Mouse (Mus musculus) heart, embryonic 10.5 days (tissue): Measurements from ENCODE around the gene Lsm7. TPM values are rescaled to one million over a fixed set of nuclear protein-coding genes. Genes with fewer than 3 reads are reported as not detected.
A peak's percentile ranks its signal among the peaks of the same experiment; 100 is the strongest.
"Not testable (repeated sequence)": the region's sequence is repeated elsewhere in the genome, so short reads cannot be mapped to it uniquely, and the experiment has no call there.

Experiments
- DNase-seq: peaks from one replicate; pipeline ENCODE4 v3.0.0-alpha.2; 2017; ENCODE audit warnings: low spot score
- H3K27ac ChIP-seq: fragments of 300-500 bp; sonication (generic); 2 replicates; pipeline ENCODE4 v1.5.1; 2016; ENCODE audit warnings: mild to moderate bottlenecking
- H3K27me3 ChIP-seq: fragments of 300-500 bp; sonication (generic); 2 replicates; pipeline ENCODE4 v1.6.1; 2016; ENCODE audit warnings: mild to moderate bottlenecking; ENCODE audit not compliant: poor library complexity, insufficient read depth, severe bottlenecking
- H3K36me3 ChIP-seq: fragments of 300-500 bp; sonication (generic); 2 replicates; pipeline ENCODE4 v1.6.1; 2016; ENCODE audit warnings: mild to moderate bottlenecking, moderate library complexity
- H3K4me1 ChIP-seq: fragments of 300-500 bp; sonication (generic); 2 replicates; pipeline ENCODE4 v1.6.1; 2016; ENCODE audit warnings: mild to moderate bottlenecking
- H3K4me3 ChIP-seq: fragments of 300-500 bp; sonication (generic); 2 replicates; pipeline ENCODE4 v1.5.1; 2016; ENCODE audit warnings: mild to moderate bottlenecking, moderate library complexity
- H3K9me3 ChIP-seq: fragments of 300-500 bp; sonication (generic); 2 replicates; pipeline ENCODE4 v1.6.1; 2016; ENCODE audit warnings: mild to moderate bottlenecking, moderate library complexity
- WGBS: fragments of 180-500 bp; shearing (Covaris S2); methylation state at CpG from one replicate; pipeline ENCODE4 v1.1.7; 2016; 5-methylcytosine and 5-hydroxymethylcytosine counted together
- polyA plus RNA-seq: library from polyadenylated mRNA; unstranded; fragments of >200 nt; fragmentation: Nextera tagmentation; extraction: Ambion mirVana; gene quantifications from 2 replicates; pipeline ENCODE4 v1.2.1, GENCODE M21; 2016

The Lsm7 gene
- polyA plus RNA-seq, 1 experiment from 2014 or later = 266 TPM

DNA sequence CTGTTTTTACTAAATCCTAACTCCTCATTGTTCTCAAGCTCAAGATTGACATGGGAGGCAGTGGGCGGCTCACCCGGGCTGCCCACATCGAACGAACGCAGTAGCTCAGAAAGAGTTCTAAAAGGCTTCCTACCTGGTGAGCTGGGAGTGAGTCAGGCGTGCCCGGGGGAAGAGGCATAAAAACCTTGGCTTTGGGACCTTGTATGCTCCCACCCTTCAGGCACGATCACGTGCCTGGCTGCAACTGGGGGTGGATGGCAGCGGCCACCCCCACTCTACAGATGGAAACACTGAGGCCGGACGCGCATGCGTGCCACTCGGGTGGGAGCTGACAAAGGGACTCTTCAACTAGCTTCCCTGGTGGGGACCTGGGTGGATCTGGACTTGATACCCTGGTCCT lies 12.7 kb downstream of the Lsm7 start:
- Histone ChIP-seq H3K4me3 (no peak overlapping the region), H3K9me3 (no peaks in the 10 kb centered on the region), H3K4me1 (peaks cover 32% of the 10 kb centered on the region), H3K27me3 (peaks cover 66% of the 10 kb centered on the region), H3K27ac (no peak overlapping the region), H3K36me3 (no peaks in the 10 kb centered on the region)
- WGBS = 76% methylated on average over 15 of the region's 15 CpGs
- no peak for DNase-seq

DNA sequence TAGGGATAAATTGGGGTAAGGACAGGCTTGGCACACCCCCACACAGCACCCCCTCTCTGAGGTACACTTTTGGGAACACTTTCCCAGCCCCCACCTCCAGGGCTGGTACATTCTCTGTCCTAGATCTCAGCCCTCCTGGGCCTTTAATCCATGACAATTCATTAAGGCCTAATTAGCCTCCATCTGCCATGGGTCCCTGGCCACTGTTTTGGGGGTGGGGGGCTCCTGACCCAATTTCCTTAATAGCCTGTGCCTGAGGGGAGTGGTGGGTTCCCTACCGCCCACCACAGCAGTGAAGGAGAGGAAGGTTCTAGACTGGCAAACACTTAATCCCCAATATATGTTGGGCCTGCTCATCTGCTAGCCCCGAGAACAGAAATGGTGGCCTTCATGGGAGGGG lies 13.3 kb downstream of the Lsm7 start:
- WGBS = 63% methylated on average over 2 of the region's 2 CpGs
- no peak overlapping the region for H3K4me3 ChIP-seq
- peaks cover 38% of the 10 kb centered on the region for H3K4me1 ChIP-seq
- no peak overlapping the region for H3K27ac ChIP-seq
- H3K9me3 ChIP-seq = no peaks in the 10 kb centered on the region
- H3K36me3 ChIP-seq = no peaks in the 10 kb centered on the region
- peaks cover 72% of the 10 kb centered on the region for H3K27me3 ChIP-seq
- no peak for DNase-seq

DNA sequence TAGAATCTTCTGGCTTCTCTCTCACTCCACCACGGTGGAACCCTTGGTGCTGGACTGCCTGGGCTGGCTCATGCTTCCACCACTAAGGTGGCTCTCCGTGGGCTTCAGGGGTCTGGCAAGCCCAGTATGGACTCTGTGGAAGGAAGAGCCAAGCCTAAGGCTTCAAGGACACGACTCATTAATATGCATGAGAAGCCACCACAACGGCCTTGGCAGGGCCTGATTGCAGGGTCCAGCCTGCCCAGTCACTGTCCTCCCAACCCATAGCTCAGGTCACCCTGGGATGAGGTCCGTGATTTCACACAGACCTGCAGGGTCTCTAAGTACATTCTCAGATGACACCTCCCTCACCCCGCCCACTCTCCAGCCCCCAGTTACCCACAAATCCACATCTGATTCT lies 15.2 kb downstream of the Lsm7 start:
- H3K9me3 ChIP-seq = no peaks in the 10 kb centered on the region
- no peak overlapping the region for H3K4me3 ChIP-seq
- DNase-seq = no peak
- peaks cover 45% of the 10 kb centered on the region for H3K4me1 ChIP-seq
- H3K27ac ChIP-seq = no peak overlapping the region
- WGBS = 55% methylated on average over 6 of the region's 6 CpGs
- H3K27me3 ChIP-seq = peaks cover 73% of the 10 kb centered on the region
- H3K36me3 ChIP-seq = no peaks in the 10 kb centered on the region

DNA sequence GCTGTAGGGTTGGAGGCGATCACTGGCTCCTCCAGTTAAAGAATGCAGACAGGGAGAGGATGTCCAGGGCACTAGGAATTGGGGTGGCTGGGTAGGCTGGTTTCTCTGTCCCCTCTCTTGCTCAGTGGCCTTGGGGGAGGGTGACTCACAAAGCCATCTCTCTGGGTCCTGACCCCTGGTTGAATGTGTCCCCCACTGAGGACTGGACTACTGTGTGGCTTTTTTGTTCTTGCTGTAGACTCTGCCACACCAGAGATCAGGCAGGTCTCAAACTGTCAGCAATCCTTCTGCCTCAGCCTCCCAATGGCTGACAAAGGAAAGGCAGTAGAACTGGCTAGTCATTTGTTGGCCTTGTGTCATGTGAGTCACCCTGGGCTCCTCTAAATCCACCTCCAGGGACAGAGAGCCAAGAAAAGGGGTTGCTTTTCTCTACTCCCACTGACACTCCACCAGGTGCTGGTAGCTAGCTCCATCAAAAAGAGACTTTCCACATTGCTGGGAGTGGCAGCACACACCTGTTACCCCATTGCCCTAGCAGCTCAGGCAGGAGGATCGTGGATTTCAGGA lies 16.6 kb downstream of the Lsm7 start:
- peaks cover 45% of the 10 kb centered on the region for H3K4me1 ChIP-seq
- H3K27me3 ChIP-seq = peaks cover 73% of the 10 kb centered on the region
- peak overlapping the region; percentile 68; the same call in 1 of the 2 replicates for H3K27ac ChIP-seq
- no peak for DNase-seq
- no peaks in the 10 kb centered on the region for H3K36me3 ChIP-seq
- 57% methylated on average over 2 of the region's 2 CpGs for WGBS
- 0 out of 2 replicates have a peak overlapping the region, but pooled peaks have one; percentile 13 for H3K4me3 ChIP-seq
- no peaks in the 10 kb centered on the region for H3K9me3 ChIP-seq

DNA sequence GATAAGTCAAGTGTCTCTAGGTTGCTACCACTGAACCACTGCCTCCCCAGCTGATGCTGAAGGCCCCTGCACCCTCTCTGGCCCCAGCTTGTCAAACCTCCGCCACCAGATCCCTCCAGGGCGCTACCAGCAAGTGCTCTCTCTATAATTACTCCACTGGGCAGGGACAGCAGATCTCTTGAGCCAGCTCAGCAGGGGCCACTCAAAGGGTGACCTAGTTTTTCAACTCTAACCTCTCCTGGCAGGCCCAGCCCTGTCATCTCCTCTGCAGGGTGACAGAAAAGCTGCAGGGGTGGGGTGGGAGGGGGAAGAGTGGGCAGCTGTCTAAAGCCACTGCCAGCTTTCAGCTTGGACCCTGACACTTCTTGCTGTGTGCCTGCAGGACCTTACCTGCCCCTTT lies 17.2 kb downstream of the Lsm7 start:
- WGBS = 18% methylated on average over 2 of the region's 2 CpGs
- Histone ChIP-seq H3K9me3 (no peaks in the 10 kb centered on the region), H3K4me3 (peak overlapping the region; percentile 13; the same call in 1 of the 2 replicates), H3K36me3 (no peaks in the 10 kb centered on the region), H3K27ac (peak overlapping the region; percentile 68), H3K27me3 (peaks cover 73% of the 10 kb centered on the region), H3K4me1 (peaks cover 48% of the 10 kb centered on the region)
- DNase-seq = no peak

DNA sequence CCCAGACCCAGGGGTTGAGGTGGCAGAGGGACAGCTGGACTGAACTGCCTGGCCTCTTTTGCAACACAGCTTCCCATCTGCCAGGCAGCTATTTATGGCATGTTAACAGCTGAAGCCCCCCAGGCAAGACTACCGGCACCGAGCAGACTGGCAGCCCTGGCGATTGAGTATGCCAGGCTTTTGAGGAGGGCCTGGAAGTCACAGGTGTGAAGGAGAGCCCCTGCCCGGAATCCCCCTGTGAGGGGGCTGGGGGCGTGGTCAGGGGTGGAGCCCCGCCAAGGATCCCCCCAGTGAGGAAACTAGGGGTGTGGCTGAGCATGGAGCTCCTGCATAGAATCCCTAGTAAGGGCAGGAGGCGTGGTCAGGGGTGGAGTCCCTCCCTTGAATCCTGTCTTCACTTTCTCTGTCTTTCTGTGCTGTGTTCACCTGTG lies 18.0 kb downstream of the Lsm7 start:
- 38% methylated on average over 7 of the region's 7 CpGs for WGBS
- DNase-seq = no peak
- Histone ChIP-seq H3K36me3 (no peaks in the 10 kb centered on the region), H3K4me3 (peak overlapping the region; percentile 13), H3K27me3 (peaks cover 71% of the 10 kb centered on the region), H3K9me3 (no peaks in the 10 kb centered on the region), H3K4me1 (peaks cover 57% of the 10 kb centered on the region), H3K27ac (peak overlapping the region; percentile 68; the same call in 1 of the 2 replicates)

DNA sequence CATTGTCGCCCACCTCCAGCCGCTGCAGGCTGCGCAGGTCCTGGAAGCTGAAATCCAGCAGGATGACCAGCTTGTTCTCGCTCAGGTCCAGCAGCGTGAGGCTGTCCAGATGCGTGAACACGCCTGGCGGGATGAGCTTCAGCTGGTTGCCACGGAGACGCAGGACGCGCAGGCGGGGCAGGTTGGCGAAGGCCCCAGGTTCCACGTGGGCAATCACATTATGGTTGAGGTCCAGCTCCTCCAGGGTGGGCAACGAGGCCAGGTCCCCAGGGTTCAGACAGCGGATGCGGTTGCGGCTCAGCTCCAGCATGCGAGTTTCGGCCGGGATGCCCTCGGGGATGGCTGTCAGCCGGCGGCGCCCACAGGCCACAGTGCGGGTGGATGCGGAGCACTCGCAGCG lies 19.4 kb downstream of the Lsm7 start:
- peaks cover 57% of the 10 kb centered on the region for H3K27me3 ChIP-seq
- no peak for DNase-seq
- H3K27ac ChIP-seq = peak overlapping the region; percentile 52; the same call in 1 of the 2 replicates
- 47% methylated on average over 30 of the region's 30 CpGs for WGBS
- 0 out of 2 replicates have a peak, but pooled peaks cover 2% of the 10 kb centered on the region for H3K36me3 ChIP-seq
- H3K9me3 ChIP-seq = no peaks in the 10 kb centered on the region
- peak overlapping the region; percentile 38 for H3K4me3 ChIP-seq
- H3K4me1 ChIP-seq = peaks cover 70% of the 10 kb centered on the region

DNA sequence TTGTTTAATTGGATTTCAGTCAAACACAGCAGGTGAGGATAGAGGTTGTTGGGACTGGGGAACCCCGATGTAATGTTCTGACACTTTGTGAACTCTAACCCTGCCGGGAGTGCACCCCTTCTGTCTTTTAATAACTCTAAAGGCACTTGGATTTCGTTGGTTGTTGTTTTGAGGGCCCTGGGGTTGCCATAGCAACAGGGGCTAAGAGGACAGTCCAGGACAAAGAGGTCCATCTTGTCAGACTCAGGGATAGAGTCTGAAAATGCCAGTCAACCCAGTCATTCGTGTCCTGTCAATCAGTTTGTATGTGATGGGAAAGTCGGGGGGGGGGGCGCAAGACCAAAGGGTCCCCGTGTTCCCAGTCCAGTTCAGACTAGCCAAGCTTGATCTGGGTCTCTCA lies 22.2 kb downstream of the Lsm7 start:
- Histone ChIP-seq H3K36me3 (peaks cover 28% of the 10 kb centered on the region), H3K9me3 (no peaks in the 10 kb centered on the region), H3K27me3 (peaks cover 54% of the 10 kb centered on the region), H3K4me1 (peaks cover 86% of the 10 kb centered on the region), H3K27ac (no peak overlapping the region), H3K4me3 (no peak overlapping the region)
- 65% methylated on average over 7 of the region's 7 CpGs for WGBS
- no peak for DNase-seq

DNA sequence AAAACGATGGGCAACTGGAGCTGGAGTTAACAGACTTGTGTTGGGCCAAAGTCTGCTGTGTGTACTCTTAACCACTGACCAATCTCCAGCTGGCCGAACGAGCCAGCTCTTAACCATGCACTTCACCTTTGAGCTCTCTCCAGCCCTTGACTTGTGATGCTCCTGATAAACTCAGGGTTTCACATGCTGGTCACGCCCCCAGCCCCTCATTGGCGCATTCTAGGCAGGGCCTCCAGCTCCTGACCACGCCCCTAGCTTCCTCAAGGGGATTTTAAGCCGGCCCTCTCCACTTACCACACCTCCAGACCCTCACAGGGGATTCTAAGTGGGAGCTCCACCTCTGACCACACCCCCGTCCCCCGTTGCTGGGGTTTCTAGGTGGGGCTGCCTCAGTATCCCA lies 23.9 kb downstream of the Lsm7 start:
- H3K36me3 ChIP-seq = peaks cover 29% of the 10 kb centered on the region
- no peak overlapping the region for H3K27ac ChIP-seq
- H3K4me1 ChIP-seq = peaks cover 77% of the 10 kb centered on the region
- H3K4me3 ChIP-seq = peak overlapping the region; percentile 20; the same call in 1 of the 2 replicates
- H3K9me3 ChIP-seq = no peaks in the 10 kb centered on the region
- 3% methylated on average over 9 of the region's 9 CpGs for WGBS
- DNase-seq = peak; percentile 91
- peaks cover 40% of the 10 kb centered on the region for H3K27me3 ChIP-seq

DNA sequence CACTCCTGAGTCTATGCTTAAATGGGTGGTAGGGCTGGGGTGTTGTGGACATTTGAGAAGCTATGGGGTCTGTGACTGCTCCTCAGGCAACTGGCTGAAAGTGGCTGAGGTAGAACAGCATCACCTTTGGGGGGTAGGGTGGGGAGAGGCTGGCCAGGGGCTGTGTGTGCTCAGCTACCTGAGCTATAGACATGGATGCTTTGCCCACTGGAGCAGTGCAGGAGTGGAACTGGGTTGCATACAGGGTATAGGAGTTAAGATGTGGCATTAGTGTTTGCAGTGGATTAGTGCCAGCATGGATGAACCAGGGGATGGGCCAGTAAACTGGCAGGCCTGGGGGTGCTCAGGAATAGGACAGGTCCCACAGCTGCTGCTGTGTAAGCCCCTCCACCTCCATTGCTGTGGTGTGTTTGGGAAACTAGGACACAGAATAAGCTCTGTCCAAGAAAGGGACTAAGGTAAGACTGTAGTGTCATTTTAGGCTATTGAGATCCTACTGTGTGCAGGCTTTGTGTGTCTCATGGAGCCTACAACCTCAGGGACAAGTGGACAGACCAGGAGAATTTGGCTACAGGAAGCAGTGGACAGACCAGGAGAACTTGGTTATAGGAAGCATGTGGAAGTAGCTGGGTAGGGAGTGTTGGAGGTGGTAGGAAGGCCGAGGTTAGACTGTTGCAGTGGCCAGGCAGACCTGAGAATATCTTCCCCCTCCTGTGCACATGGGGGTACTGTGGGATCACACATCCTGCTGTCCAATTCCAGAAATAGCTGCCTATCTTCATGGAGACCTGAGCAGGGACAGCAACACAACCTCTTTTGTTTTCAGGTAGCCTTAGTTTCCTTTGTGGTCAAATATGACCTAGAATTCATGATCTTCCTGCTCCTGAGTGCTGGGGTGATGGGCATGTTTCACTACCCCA lies 25.4 kb downstream of the Lsm7 start:
- H3K27me3 ChIP-seq = peaks cover 24% of the 10 kb centered on the region
- peak overlapping the region; percentile 3; the same call in 1 of the 2 replicates for H3K4me3 ChIP-seq
- no peaks in the 10 kb centered on the region for H3K9me3 ChIP-seq
- H3K36me3 ChIP-seq = peaks cover 29% of the 10 kb centered on the region
- DNase-seq = no peak
- H3K27ac ChIP-seq = no peak overlapping the region
- WGBS = 47% methylated on average over 1 of the region's 1 CpGs
- H3K4me1 ChIP-seq = peaks cover 64% of the 10 kb centered on the region

DNA sequence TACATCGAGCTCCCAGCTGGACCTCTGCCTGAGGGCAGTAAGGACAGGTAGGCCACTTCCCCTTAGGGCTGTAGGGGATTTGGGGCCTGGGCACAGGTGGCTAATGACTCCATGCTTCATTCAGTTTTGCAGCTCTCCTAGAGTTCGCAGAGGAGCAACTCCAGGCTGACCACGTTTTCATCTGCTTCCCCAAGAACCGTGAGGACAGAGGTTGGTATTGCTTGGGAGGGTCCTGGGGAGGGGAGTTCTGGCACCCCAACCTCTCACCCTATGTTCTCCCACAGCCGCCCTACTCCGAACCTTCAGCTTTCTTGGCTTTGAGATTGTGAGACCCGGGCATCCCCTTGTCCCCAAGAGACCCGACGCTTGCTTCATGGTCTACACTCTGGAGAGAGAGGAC lies 26.4 kb downstream of the Lsm7 start:
- 88% methylated on average over 9 of the region's 9 CpGs for WGBS
- H3K36me3 ChIP-seq = peaks cover 29% of the 10 kb centered on the region
- H3K27me3 ChIP-seq = peaks cover 14% of the 10 kb centered on the region
- not testable (repeated sequence) for H3K27ac ChIP-seq, H3K9me3 ChIP-seq, DNase-seq
- H3K4me3 ChIP-seq = peak overlapping the region; percentile 85; the same call in 1 of the 2 replicates
- peaks cover 57% of the 10 kb centered on the region for H3K4me1 ChIP-seq

DNA sequence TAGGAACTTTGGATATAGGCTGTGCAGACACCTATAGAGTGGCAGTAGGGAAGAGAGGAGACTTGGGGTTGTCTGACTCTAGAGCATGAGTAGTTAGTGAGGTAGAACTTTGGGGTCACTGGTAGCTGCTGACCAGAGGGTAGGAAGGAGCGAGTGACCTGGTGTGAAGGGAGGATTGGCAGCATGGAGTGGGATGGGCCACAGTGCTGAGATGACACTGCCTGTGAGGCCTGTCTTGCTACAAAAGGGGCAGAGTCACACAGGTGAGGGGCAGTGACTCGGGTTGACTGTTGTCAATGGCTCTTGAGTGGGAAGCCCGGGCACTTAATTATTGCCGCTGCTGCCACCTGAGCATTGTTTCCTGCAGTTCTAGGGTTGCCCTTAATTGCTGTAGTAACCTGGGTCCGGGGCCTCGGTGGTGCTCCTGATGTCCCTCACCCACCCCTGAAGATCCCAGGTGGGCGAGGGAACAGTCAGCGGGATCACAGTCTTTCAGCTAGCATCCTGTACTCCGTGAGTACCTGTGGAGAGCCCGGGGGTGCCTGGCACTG lies 27.1 kb downstream of the Lsm7 start:
- Histone ChIP-seq H3K27me3 (peaks cover 8% of the 10 kb centered on the region), H3K36me3 (peaks cover 29% of the 10 kb centered on the region), H3K27ac (no peak overlapping the region), H3K4me3 (peak overlapping the region; percentile 85), H3K4me1 (peaks cover 51% of the 10 kb centered on the region), H3K9me3 (no peaks in the 10 kb centered on the region)
- WGBS = 89% methylated on average over 10 of the region's 10 CpGs
- no peak for DNase-seq
